In the genomic region with DNA sequence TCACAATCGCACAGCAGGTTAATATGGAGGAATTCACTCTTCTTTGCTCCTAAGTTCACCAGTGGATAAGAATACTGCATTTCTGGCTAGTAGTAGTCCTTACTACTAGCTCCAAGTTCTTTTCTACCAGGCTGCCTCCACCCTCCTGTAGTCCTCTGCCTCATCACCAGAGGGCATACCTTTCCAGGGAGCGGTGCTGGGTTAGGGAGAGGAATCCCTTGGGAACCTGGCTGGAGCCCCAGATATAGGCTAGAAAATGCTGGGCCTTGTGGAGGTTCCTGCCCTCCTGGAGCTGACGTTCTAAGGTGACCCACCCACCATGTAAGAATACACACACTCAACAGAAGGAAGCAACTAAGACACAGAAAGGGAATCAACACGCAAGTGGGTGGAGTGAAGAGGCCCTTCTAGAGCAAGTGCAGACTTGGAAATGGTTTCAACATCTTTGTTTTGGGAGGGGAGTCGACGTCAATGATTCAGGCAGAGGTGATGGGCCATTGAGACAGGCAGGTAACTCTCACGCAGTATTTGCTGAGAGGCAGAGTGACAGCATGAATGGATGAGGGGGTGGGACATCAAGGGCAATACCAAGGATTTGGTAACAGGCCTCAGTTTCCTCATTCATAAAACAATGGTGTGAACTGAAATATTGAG, we compare ENCODE assay signal across 9 mouse cellular contexts. TPM values are rescaled to one million over a fixed set of nuclear protein-coding genes. Genes with fewer than 3 reads are reported as not detected.
A peak's percentile ranks its signal among the peaks of the same experiment; 100 is the strongest.
DNase-seq lines count a peak whose midpoint lies in the region; ATAC-seq lines count a peak whose summit lies in the region.
"Had no signal": no experiment of that assay in that cellular context is flagged by ENCODE, and none has a peak within 500 bp of the region (broad histone marks: within the 10 kb centered on the region; RNA-seq: fewer than 3 reads in every experiment).

No protein-coding gene starts in this region.

- ATAC-seq in midbrain, embryonic 16.5 days, result no peak
- ATAC-seq: Patski had no signal

- peaks cover 28% of the 10 kb centered on the region for H3K4me1 ChIP-seq in midbrain, embryonic 16.5 days (ENCODE audit: control insufficient read depth, insufficient read depth, low read length)

- 79% methylated on average over 7 of the region's 7 CpGs for WGBS in midbrain, embryonic 16.5 days

- no peaks in the 10 kb centered on the region for H3K36me3 ChIP-seq in midbrain, embryonic 16.5 days (ENCODE audit: control insufficient read depth, insufficient read depth, low read length)

- H3K4me3 ChIP-seq in midbrain, embryonic 16.5 days (ENCODE audit: low read depth, low read length), result no peak overlapping the region

- DNase-seq in gastrocnemius, adult 18-20 months (ENCODE audit: low spot score), result peak; percentile 58
- DNase-seq in gastrocnemius, postnatal 10 days, result no peak
- DNase-seq in urinary bladder, postnatal 36 days (ENCODE audit: low spot score in 2 of 2), result peak; percentile 42 to 61
- DNase-seq in urinary bladder, postnatal 25 days (ENCODE audit: low spot score), result no peak
- DNase-seq in kidney, postnatal 10 days, result peak; percentile 74
- DNase-seq in yolk sac, embryonic 10.5 days (ENCODE audit: low spot score), result peak; percentile 13
- DNase-seq in thymus, postnatal 25 days, result no peak

- no peaks in the 10 kb centered on the region for H3K27me3 ChIP-seq in midbrain, embryonic 16.5 days (ENCODE audit: control insufficient read depth, insufficient read depth, low read depth, low read length)
- H3K27me3 ChIP-seq: Patski had no signal

- H3K9me3 ChIP-seq in midbrain, embryonic 16.5 days (replicated peaks; ENCODE audit: control insufficient read depth, low read length, poor library complexity, severe bottlenecking), result no peaks in the 10 kb centered on the region

- H3K9ac ChIP-seq in midbrain, embryonic 16.5 days (ENCODE audit: low read depth, low read length), result no peak overlapping the region

- no peak overlapping the region for H3K27ac ChIP-seq in midbrain, embryonic 16.5 days (ENCODE audit: low read length)

- H3K4me2 ChIP-seq in midbrain, embryonic 16.5 days (ENCODE audit: low read length), result no peak overlapping the region

RNA-seq across cellular contexts. Expression of a gene that starts 2.4 kb away (rescaled TPM):
- 10 to 100 TPM; 23.4 to 28.6 TPM for total RNA-seq in gastrocnemius, adult 18-20 months (2021)
- 10 to 100 TPM; 21.5 to 25.5 TPM for total RNA-seq in gastrocnemius, postnatal 10 days (2021)
- 26.2 and 28.3 TPM in 2 replicates for polyA plus RNA-seq in midbrain, embryonic 16.5 days (2015; fragmentation: Nextera tagmentation; extraction: Ambion mirVana)

RNA-seq across cellular contexts. Expression of a gene that starts 18.9 kb away (rescaled TPM):
- total RNA-seq in gastrocnemius, adult 18-20 months (2021), result under 1 TPM; 0.41 to 0.90 TPM
- total RNA-seq in gastrocnemius, postnatal 10 days (2021), result 1 to 10 TPM in 1 of 2 experiments, under 1 TPM in 1; 0.66 to 1.9 TPM
- polyA plus RNA-seq in midbrain, embryonic 16.5 days (2015; fragmentation: Nextera tagmentation; extraction: Ambion mirVana), result 2.7 and 3.2 TPM in 2 replicates

Comparison
In these comparisons a context has a peak if more than half of its experiments do, and no peak if none do; other contexts are left out.
1. DNase-seq: peak in gastrocnemius, adult 18-20 months (single experiment), urinary bladder, postnatal 36 days (2 of 2), kidney, postnatal 10 days (single experiment) and yolk sac, embryonic 10.5 days (single experiment); none in gastrocnemius, postnatal 10 days (single experiment), urinary bladder, postnatal 25 days (single experiment) and thymus, postnatal 25 days (single experiment).